Mouse (Mus musculus) limb, embryonic 14.5 days (tissue): ENCODE results near the gene Mthfd2. TPM values are rescaled to one million over a fixed set of nuclear protein-coding genes. Genes with fewer than 3 reads are reported as not detected.

Source experiments
- ATAC-seq: fragments of 200-750 bp; cut with Nextera tagmentation; 2 replicates; pipeline ENCODE4 v1.8.0; 2017; ENCODE audit warnings: low read depth, moderate number of reproducible peaks, moderate TSS enrichment; ENCODE audit not compliant: low FRiP score
- DNase-seq: peaks from one replicate; pipeline ENCODE4 v3.0.0-alpha.2; 2015; ENCODE audit warnings: low spot score
- H3K27ac ChIP-seq: fragments of 300-500 bp; sonication (generic); replicated peaks from 2 replicates; pipeline ENCODE4 v1.5.1; 2014; ENCODE audit warnings: low read depth, mild to moderate bottlenecking, low read length, moderate library complexity, mixed read lengths
- H3K27me3 ChIP-seq: fragments of 300-500 bp; sonication (generic); 2 replicates; pipeline ENCODE4 v1.6.1; 2014; ENCODE audit warnings: low read length, mixed read lengths; ENCODE audit not compliant: control insufficient read depth, insufficient read depth
- H3K36me3 ChIP-seq: fragments of 300-500 bp; sonication (generic); 2 replicates; pipeline ENCODE4 v1.6.1; 2014; ENCODE audit warnings: mild to moderate bottlenecking, low read length, moderate library complexity, mixed read lengths; ENCODE audit not compliant: control insufficient read depth, insufficient read depth
- H3K4me1 ChIP-seq: fragments of 300-500 bp; sonication (generic); 2 replicates; pipeline ENCODE4 v1.6.1; 2014; ENCODE audit warnings: antibody characterized with exemption, low read length, mixed read lengths; ENCODE audit not compliant: control insufficient read depth, insufficient read depth
- H3K4me2 ChIP-seq: fragments of 300-500 bp; sonication (generic); replicated peaks from 2 replicates; pipeline ENCODE4 v1.6.1; 2014; ENCODE audit warnings: low read depth, mild to moderate bottlenecking, low read length, moderate library complexity; ENCODE audit not compliant: severe bottlenecking
- H3K4me3 ChIP-seq: fragments of 300-500 bp; sonication (generic); replicated peaks from 2 replicates; pipeline ENCODE4 v1.5.1; 2014; ENCODE audit warnings: low read length
- H3K9ac ChIP-seq: fragments of 300-500 bp; sonication (generic); 2 replicates; pipeline ENCODE4 v1.6.1; 2014; ENCODE audit warnings: mild to moderate bottlenecking, low read depth, low read length, moderate library complexity; ENCODE audit not compliant: severe bottlenecking
- H3K9me3 ChIP-seq: fragments of 300-500 bp; sonication (generic); 2 replicates; pipeline ENCODE4 v1.6.1; 2016; ENCODE audit warnings: low read length; ENCODE audit not compliant: control insufficient read depth
- POLR2A ChIP-seq: fragments of 200-500 bp; IDR thresholded peaks from 2 replicates; pipeline ENCODE4 v1.8.0; 2012; ENCODE audit warnings: inconsistent platforms, mild to moderate bottlenecking, moderate library complexity, borderline replicate concordance; ENCODE audit not compliant: insufficient read depth, insufficient read length; ENCODE audit errors: extremely low read depth
- WGBS: fragments of 180-500 bp; shearing (Covaris S2); extraction: QIAGEN DNeasy Blood & Tissue Kit; methylation state at CpG from one replicate; pipeline ENCODE4 v1.1.7; 2014; 5-methylcytosine and 5-hydroxymethylcytosine counted together
- polyA plus RNA-seq, 2 experiments: library from polyadenylated mRNA; depleted of rRNA in 1 of 2; stranded (reverse) in 1 of 2; unstranded in 1 of 2; fragments of >200 nt; fragmentation: Nextera tagmentation in 1 of 2; extraction: Ambion mirVana in 1 of 2; gene quantifications; 2 replicates each; pipeline versions ENCODE4 v1.2.1 to v1.2.3; 2012 to 2014

The Mthfd2 gene
- polyA plus RNA-seq, 2 experiments, result 27.3 to 38.5 TPM

GRCm38 (mm10) chr6:83326761-83327160 lies 1.1 kb upstream of the Mthfd2 start:
- H3K36me3 ChIP-seq, result peaks cover 30% of the 10 kb centered on the region
- H3K9me3 ChIP-seq, result no peaks in the 10 kb centered on the region
- no peak for DNase-seq
- no peaks in the 10 kb centered on the region for H3K27me3 ChIP-seq
- H3K4me2 ChIP-seq, result peak overlapping the region; percentile 78
- no peak overlapping the region for H3K27ac ChIP-seq
- peak overlapping the region; percentile 86 for H3K4me3 ChIP-seq
- ATAC-seq, result no peak
- H3K9ac ChIP-seq, result peak overlapping the region; percentile 93
- WGBS, result 65% methylated on average over 6 of the region's 6 CpGs
- no peak for TF ChIP-seq POLR2A
- H3K4me1 ChIP-seq, result peaks cover 12% of the 10 kb centered on the region

GRCm38 (mm10) chr6:83326394-83326736 lies 657 bp upstream of the Mthfd2 start:
- H3K4me3 ChIP-seq, result peak overlapping the region; percentile 86
- no peaks in the 10 kb centered on the region for H3K27me3 ChIP-seq
- DNase-seq (peak; percentile 43), ATAC-seq (no peak)
- H3K4me2 ChIP-seq, result peak overlapping the region; percentile 78
- peaks cover 26% of the 10 kb centered on the region for H3K36me3 ChIP-seq
- peaks cover 12% of the 10 kb centered on the region for H3K4me1 ChIP-seq
- peak overlapping the region; percentile 90 for H3K27ac ChIP-seq
- no peaks in the 10 kb centered on the region for H3K9me3 ChIP-seq
- H3K9ac ChIP-seq, result peak overlapping the region; percentile 93
- no peak for TF ChIP-seq POLR2A
- 5% methylated on average over 6 of the region's 6 CpGs for WGBS

- H3K9ac ChIP-seq, result no peak overlapping the region
- DNase-seq (no peak), ATAC-seq (no peak)
- TF ChIP-seq POLR2A, result no peak
- no peaks in the 10 kb centered on the region for H3K9me3 ChIP-seq
- H3K4me3 ChIP-seq, result no peak overlapping the region
- H3K27me3 ChIP-seq, result no peaks in the 10 kb centered on the region
- WGBS, result 62% methylated on average over 8 of the region's 8 CpGs
- H3K4me1 ChIP-seq, result peaks cover 12% of the 10 kb centered on the region
- no peak overlapping the region for H3K4me2 ChIP-seq
- H3K36me3 ChIP-seq, result peaks cover 1% of the 10 kb centered on the region; the same call in 1 of the 2 replicates
- H3K27ac ChIP-seq, result no peak overlapping the region
Measured at GRCm38 (mm10) chr6:83323652-83324419, 1.9 kb downstream of the Mthfd2 start.

GRCm38 (mm10) chr6:83322794-83323193 lies 2.9 kb downstream of the Mthfd2 start:
- WGBS, result 51% methylated on average over 2 of the region's 2 CpGs
- ATAC-seq, result no peak

GRCm38 (mm10) chr6:83321927-83322326 lies 3.8 kb downstream of the Mthfd2 start:
- no peak overlapping the region for H3K27ac ChIP-seq
- no peaks in the 10 kb centered on the region for H3K9me3 ChIP-seq
- H3K27me3 ChIP-seq, result no peaks in the 10 kb centered on the region
- H3K4me2 ChIP-seq, result no peak overlapping the region
- H3K4me1 ChIP-seq, result peaks cover 10% of the 10 kb centered on the region
- no peak for TF ChIP-seq POLR2A
- no peak for DNase-seq
- H3K9ac ChIP-seq, result no peak overlapping the region
- 69% methylated on average over 1 of the region's 1 CpGs for WGBS
- no peak overlapping the region for H3K4me3 ChIP-seq
- H3K36me3 ChIP-seq, result no peaks in the 10 kb centered on the region
- ATAC-seq, result no peak

More at GRCm38 (mm10) chr6:83322794-83323193, 2.9 kb downstream of the Mthfd2 start:
- Histone ChIP-seq H3K9me3 (no peaks in the 10 kb centered on the region), H3K27ac (no peak overlapping the region), H3K9ac (no peak overlapping the region), H3K36me3 (no peaks in the 10 kb centered on the region), H3K4me1 (peaks cover 12% of the 10 kb centered on the region), H3K4me2 (no peak overlapping the region), H3K4me3 (no peak overlapping the region), H3K27me3 (no peaks in the 10 kb centered on the region)
- DNase-seq, result no peak
- no peak for TF ChIP-seq POLR2A
